Mouse (Mus musculus): ENCODE results near the gene Tfdp2.
A peak's percentile ranks its signal among the peaks of the same experiment; 100 is the strongest.

The Tfdp2 gene

GRCm38 (mm10) chr9:96228285-96228684 lies 32.2 kb downstream of the Tfdp2 start:
- DNase-seq (ENCODE audit: low spot score in 2 of 2), result no peak

GRCm38 (mm10) chr9:96230271-96230670 lies 34.2 kb downstream of the Tfdp2 start:
- no peak for DNase-seq (ENCODE audit: low spot score in 2 of 2)

GRCm38 (mm10) chr9:96235477-96235876 lies 39.4 kb downstream of the Tfdp2 start:
- DNase-seq (ENCODE audit: low spot score in 2 of 2), result no peak

- no peak for DNase-seq (ENCODE audit: low spot score in 2 of 2)
Measured at GRCm38 (mm10) chr9:96237391-96237790, 41.3 kb downstream of the Tfdp2 start.

- no peak for DNase-seq (ENCODE audit: low spot score in 2 of 2)
Measured at GRCm38 (mm10) chr9:96238286-96238685, 42.2 kb downstream of the Tfdp2 start.

- DNase-seq (ENCODE audit: low spot score in 2 of 2), result no peak
Measured at GRCm38 (mm10) chr9:96241134-96242097, 45.3 kb downstream of the Tfdp2 start.

GRCm38 (mm10) chr9:96243915-96244314 lies 47.8 kb downstream of the Tfdp2 start:
- no peak for DNase-seq (ENCODE audit: low spot score in 2 of 2)

- no peak for DNase-seq (ENCODE audit: low spot score in 2 of 2)
Measured at GRCm38 (mm10) chr9:96254812-96255211, 58.7 kb downstream of the Tfdp2 start.

- DNase-seq (ENCODE audit: low spot score in 2 of 2), result no peak
Measured at GRCm38 (mm10) chr9:96258478-96258877, 62.4 kb downstream of the Tfdp2 start.

- peak; percentile 14 to 46 for DNase-seq (ENCODE audit: low spot score in 2 of 2)
Measured at GRCm38 (mm10) chr9:96259017-96259512, 63.0 kb downstream of the Tfdp2 start.

- peak; percentile 33 to 52 for DNase-seq (ENCODE audit: low spot score in 2 of 2)
Measured at GRCm38 (mm10) chr9:96259753-96260520, 63.9 kb downstream of the Tfdp2 start.

GRCm38 (mm10) chr9:96261101-96261500 lies 65.0 kb downstream of the Tfdp2 start:
- no peak for DNase-seq (ENCODE audit: low spot score in 2 of 2)

GRCm38 (mm10) chr9:96261980-96262379 lies 65.9 kb downstream of the Tfdp2 start:
- DNase-seq (ENCODE audit: low spot score in 2 of 2), result no peak

GRCm38 (mm10) chr9:96266793-96267558 lies 70.9 kb downstream of the Tfdp2 start:
- no peak for DNase-seq (ENCODE audit: low spot score in 2 of 2)

GRCm38 (mm10) chr9:96267559-96267948 lies 71.5 kb downstream of the Tfdp2 start:
- DNase-seq (ENCODE audit: low spot score in 2 of 2), result no peak

GRCm38 (mm10) chr9:96269726-96270125 lies 73.7 kb downstream of the Tfdp2 start:
- no peak for DNase-seq (ENCODE audit: low spot score in 2 of 2)

GRCm38 (mm10) chr9:96275543-96275942 lies 79.5 kb downstream of the Tfdp2 start:
- DNase-seq (ENCODE audit: low spot score in 2 of 2), result no peak

GRCm38 (mm10) chr9:96281497-96281896 lies 85.4 kb downstream of the Tfdp2 start:
- DNase-seq (ENCODE audit: low spot score in 2 of 2), result no peak

- no peak for DNase-seq (ENCODE audit: low spot score in 2 of 2)
Measured at GRCm38 (mm10) chr9:96282082-96282481, 86.0 kb downstream of the Tfdp2 start.

- DNase-seq (ENCODE audit: low spot score in 2 of 2), result no peak
Measured at GRCm38 (mm10) chr9:96284916-96285315, 88.8 kb downstream of the Tfdp2 start.

GRCm38 (mm10) chr9:96292144-96292543 lies 96.1 kb downstream of the Tfdp2 start:
- DNase-seq (ENCODE audit: low spot score in 2 of 2), result no peak
